Mouse (Mus musculus) CH12.LX (cell line): ENCODE measurements around the gene Gm45208. TPM values are rescaled to one million over a fixed set of nuclear protein-coding genes. Genes with fewer than 3 reads are reported as not detected.

Experiments used
- DNase-seq: peaks from one replicate; pipeline ENCODE4 v3.0.0-alpha.2; 2013; ENCODE audit errors: extremely low read depth
- H3K27ac ChIP-seq: 2 replicates; pipeline ENCODE4 v1.5.1; 2012; ENCODE audit warnings: low read depth, mild to moderate bottlenecking, control low read depth, moderate library complexity; ENCODE audit not compliant: insufficient read depth
- H3K27me3 ChIP-seq: replicated peaks from 2 replicates; pipeline ENCODE3; 2012; ENCODE audit warnings: inconsistent platforms
- H3K36me3 ChIP-seq, 2 experiments: replicated peaks in 1 of 2; 2 replicates each; pipeline versions ENCODE3 to v1.6.1; 2012; ENCODE audit warnings: inconsistent platforms in 1 of 2, low read length in 1 of 2, mild to moderate bottlenecking in 1 of 2, mixed read lengths in 1 of 2, moderate library complexity in 1 of 2; ENCODE audit not compliant: control insufficient read depth in 1 of 2, insufficient read depth in 1 of 2
- H3K4me1 ChIP-seq, 2 experiments: 2 replicates each; pipeline ENCODE4 v1.6.1; 2012; ENCODE audit warnings: inconsistent platforms in 1 of 2, moderate library complexity in 1 of 2; ENCODE audit not compliant: insufficient read depth in 2 of 2, control insufficient read depth in 1 of 2
- H3K4me2 ChIP-seq: 2 replicates; pipeline ENCODE4 v1.6.1; 2012; ENCODE audit warnings: low read depth, mild to moderate bottlenecking, control low read depth; ENCODE audit not compliant: poor library complexity, insufficient read depth, severe bottlenecking
- H3K4me3 ChIP-seq, 3 experiments: fragments of 150-350 bp in 1 of 3; sonication (generic) in 1 of 3; replicated peaks in 1 of 3; 2 replicates each; pipeline versions ENCODE3 to v1.5.1; 2011 to 2012; ENCODE audit warnings: low read depth in 2 of 3, low read length in 2 of 3, mild to moderate bottlenecking in 2 of 3, moderate library complexity in 2 of 3, control low read depth in 1 of 3, improper control_type of control experiment in 1 of 3, inconsistent platforms in 1 of 3, mixed read lengths in 1 of 3; ENCODE audit not compliant: poor library complexity in 1 of 3
- H3K79me2 ChIP-seq: replicated peaks from 2 replicates; pipeline ENCODE4 v1.6.1; 2012; ENCODE audit warnings: mild to moderate bottlenecking, moderate library complexity; ENCODE audit not compliant: control insufficient read depth, poor library complexity, insufficient read depth, severe bottlenecking; ENCODE audit errors: extremely low read depth
- H3K9ac ChIP-seq: 2 replicates; pipeline ENCODE4 v1.6.1; 2012; ENCODE audit warnings: low read depth, mild to moderate bottlenecking, control low read depth, moderate library complexity; ENCODE audit not compliant: insufficient read depth
- H3K9me3 ChIP-seq: replicated peaks from 2 replicates; pipeline ENCODE3; 2012; ENCODE audit warnings: low read length, inconsistent platforms, mixed read lengths
- BHLHE40 ChIP-seq: IDR thresholded peaks from 2 replicates; pipeline ENCODE4 v1.6.1; 2011; ENCODE audit warnings: mild to moderate bottlenecking, low read depth, low read length, improper control_type of control experiment
- CTCF ChIP-seq, 2 experiments: IDR thresholded peaks in 1 of 2; conservative IDR thresholded peaks in 1 of 2; 2 replicates each; pipeline ENCODE4 v1.5.1; 2011 to 2012; ENCODE audit warnings: low read depth in 2 of 2, low read length in 2 of 2, improper control_type of control experiment in 1 of 2, inconsistent platforms in 1 of 2, mild to moderate bottlenecking in 1 of 2, moderate library complexity in 1 of 2
- E2F4 ChIP-seq: IDR thresholded peaks from 2 replicates; pipeline ENCODE4 v1.6.1; 2011; ENCODE audit warnings: low read depth, low read length, improper control_type of control experiment; ENCODE audit not compliant: insufficient replicate concordance
- ELF1 ChIP-seq: IDR thresholded peaks from 2 replicates; pipeline ENCODE4 v1.6.1; 2014; ENCODE audit warnings: low read depth, mild to moderate bottlenecking, inconsistent platforms, low read length, improper control_type of control experiment
- HCFC1 ChIP-seq: IDR thresholded peaks from 2 replicates; pipeline ENCODE4 v1.6.1; 2012; ENCODE audit warnings: low read depth, mild to moderate bottlenecking, inconsistent platforms, low read length, improper control_type of control experiment
- IRF4 ChIP-seq: IDR thresholded peaks from 2 replicates; pipeline ENCODE4 v1.6.1; 2014; ENCODE audit warnings: low read depth, mild to moderate bottlenecking, inconsistent platforms, low read length, improper control_type of control experiment
- JUN ChIP-seq: IDR thresholded peaks from 2 replicates; pipeline ENCODE4 v1.6.1; 2011; ENCODE audit warnings: low read depth, mild to moderate bottlenecking, low read length, improper control_type of control experiment, moderate library complexity; ENCODE audit not compliant: insufficient read depth
- JUND ChIP-seq: conservative IDR thresholded peaks from 2 replicates; pipeline ENCODE4 v1.6.1; 2011; ENCODE audit warnings: low read depth, low read length, improper control_type of control experiment
- KAT2A ChIP-seq: IDR thresholded peaks from 2 replicates; pipeline ENCODE4 v1.6.1; 2012; ENCODE audit warnings: low read length, improper control_type of control experiment, inconsistent platforms; ENCODE audit not compliant: insufficient replicate concordance
- MAFK ChIP-seq: IDR thresholded peaks from 2 replicates; pipeline ENCODE4 v1.6.1; 2011; ENCODE audit warnings: low read length, improper control_type of control experiment; ENCODE audit not compliant: insufficient replicate concordance
- MAX ChIP-seq: IDR thresholded peaks from 2 replicates; pipeline ENCODE4 v1.6.1; 2011; ENCODE audit warnings: low read length, improper control_type of control experiment
- MYC ChIP-seq: IDR thresholded peaks from 2 replicates; pipeline ENCODE4 v1.6.1; 2011; ENCODE audit warnings: low read depth, mild to moderate bottlenecking, improper control_type of control experiment, low read length
- NRF1 ChIP-seq: IDR thresholded peaks from 2 replicates; pipeline ENCODE4 v1.6.1; 2014; ENCODE audit warnings: low read depth, mild to moderate bottlenecking, inconsistent platforms, low read length, improper control_type of control experiment, moderate library complexity
- PAX5 ChIP-seq: IDR thresholded peaks from 2 replicates; pipeline ENCODE4 v1.6.1; 2012; ENCODE audit warnings: low read length, inconsistent platforms, mixed read lengths
- POLR2A ChIP-seq: IDR thresholded peaks from 2 replicates; pipeline ENCODE4 v1.6.1; 2011; ENCODE audit warnings: low read depth, mild to moderate bottlenecking, improper control_type of control experiment, low read length
- SIN3A ChIP-seq: IDR thresholded peaks from 2 replicates; pipeline ENCODE4 v1.6.1; 2012; ENCODE audit warnings: low read length, improper control_type of control experiment, inconsistent platforms
- SMC3 ChIP-seq: IDR thresholded peaks from 2 replicates; pipeline ENCODE4 v1.6.1; 2011; ENCODE audit warnings: low read depth, low read length, improper control_type of control experiment
- TCF12 ChIP-seq: IDR thresholded peaks from 2 replicates; pipeline ENCODE4 v1.6.1; 2014; ENCODE audit warnings: low read depth, mild to moderate bottlenecking, inconsistent platforms, low read length, improper control_type of control experiment
- USF1 ChIP-seq: IDR thresholded peaks from 2 replicates; pipeline ENCODE4 v1.6.1; 2014; ENCODE audit warnings: low read depth, mild to moderate bottlenecking, inconsistent platforms, low read length, improper control_type of control experiment
- USF2 ChIP-seq: conservative IDR thresholded peaks from 2 replicates; pipeline ENCODE4 v1.6.1; 2011; ENCODE audit warnings: low read depth, low read length, improper control_type of control experiment
- ZC3H11A ChIP-seq: IDR thresholded peaks from 2 replicates; pipeline ENCODE4 v1.6.1; 2012; ENCODE audit warnings: low read depth, mild to moderate bottlenecking, inconsistent platforms, low read length, improper control_type of control experiment
- ZKSCAN1 ChIP-seq: IDR thresholded peaks from 2 replicates; pipeline ENCODE4 v1.6.1; 2012; ENCODE audit warnings: low read depth, inconsistent platforms, low read length, improper control_type of control experiment, borderline replicate concordance
- ZNF384 ChIP-seq: IDR thresholded peaks from 2 replicates; pipeline ENCODE4 v1.6.1; 2012; ENCODE audit warnings: low read depth, low read length, improper control_type of control experiment, inconsistent platforms
- dilution Hi-C: fragments of 300-500 bp; cut with MboI; formaldehyde crosslinking; loops from 2 replicates; pipeline ENCODE4 v1.14.3; 2020; ENCODE audit warnings: low sequenced_read_pairs; ENCODE audit not compliant: extremely low pct_unique_long_range_greater_than_20kb, extremely low pct_ligation_motif_present
- in situ Hi-C: fragments of 300-500 bp; cut with MboI; formaldehyde crosslinking; loops from 3 replicates; pipeline ENCODE4 v1.14.3; 2019; ENCODE audit warnings: low sequenced_read_pairs, low pct_ligation_motif_present, low pct_unique_long_range_greater_than_20kb, mixed read lengths
- polyA plus RNA-seq: library from polyadenylated mRNA; unstranded; fragments of >175 nt; gene quantifications from 2 replicates; pipeline ENCODE4 v1.2.1, GENCODE M21; 2012; ENCODE audit warnings: low read depth; ENCODE audit not compliant: insufficient read length
- total RNA-seq, 2 experiments: library from RNA; depleted of rRNA; stranded (reverse); fragments of 300-350 nt in 1 of 2; fragments of >200 nt in 1 of 2; gene quantifications; 2 replicates each; pipeline ENCODE4 v1.2.3; 2012 to 2014

Gene Gm45208
- total and polyA plus RNA-seq, 3 experiments, result 0.47 to 13.0 TPM; not detected in 1

DNA sequence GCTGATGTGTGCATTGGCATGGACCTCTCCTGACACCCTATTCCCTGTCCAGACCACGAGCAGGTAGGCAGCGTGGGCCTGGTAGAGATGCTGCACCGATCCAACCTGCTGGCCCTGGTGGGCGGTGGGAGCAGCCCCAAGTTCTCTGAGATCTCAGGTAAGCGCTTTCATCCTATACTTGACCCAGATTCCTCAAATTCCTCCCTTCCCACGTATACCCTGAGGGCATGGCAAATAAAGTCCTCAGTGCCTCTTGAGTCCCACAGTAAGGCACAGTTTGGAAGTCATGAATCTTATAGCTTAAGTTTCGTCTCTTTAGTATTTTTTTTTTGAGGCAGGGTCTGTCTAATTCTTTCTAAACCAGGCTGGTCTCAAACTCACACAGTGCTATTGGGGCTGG, 2.1 kb downstream of the Gm45208 start:
- Histone ChIP-seq H3K4me2 (no peak overlapping the region), H3K27me3 (no peaks in the 10 kb centered on the region), H3K79me2 (peaks cover 13% of the 10 kb centered on the region), H3K4me1 (peaks cover 9 to 20% of the 10 kb centered on the region in 2 experiments), H3K27ac (no peak overlapping the region), H3K9ac (no peak overlapping the region), H3K36me3 (peaks cover 28 to 41% of the 10 kb centered on the region in 2 experiments), H3K4me3 (no peak overlapping the region), H3K9me3 (no peaks in the 10 kb centered on the region)
- dilution Hi-C loops, result no loop called here
- TF ChIP-seq USF2 (no peak), POLR2A (no peak), SIN3A (no peak), JUN (no peak), CTCF (conservative IDR thresholded peaks at IDR 0.05 in 1 of 2, IDR thresholded peaks at IDR 0.05 in 1 of 2; ENCODE audit: low read depth in 2 of 2, low read length in 2 of 2) (no peak), TCF12 (no peak), MAFK (no peak), KAT2A (no peak), ZKSCAN1 (no peak), SMC3 (no peak), HCFC1 (no peak), ZC3H11A (no peak), ELF1 (no peak), BHLHE40 (no peak)
- in situ Hi-C loops, result no loop called here
- no peak for DNase-seq

DNA sequence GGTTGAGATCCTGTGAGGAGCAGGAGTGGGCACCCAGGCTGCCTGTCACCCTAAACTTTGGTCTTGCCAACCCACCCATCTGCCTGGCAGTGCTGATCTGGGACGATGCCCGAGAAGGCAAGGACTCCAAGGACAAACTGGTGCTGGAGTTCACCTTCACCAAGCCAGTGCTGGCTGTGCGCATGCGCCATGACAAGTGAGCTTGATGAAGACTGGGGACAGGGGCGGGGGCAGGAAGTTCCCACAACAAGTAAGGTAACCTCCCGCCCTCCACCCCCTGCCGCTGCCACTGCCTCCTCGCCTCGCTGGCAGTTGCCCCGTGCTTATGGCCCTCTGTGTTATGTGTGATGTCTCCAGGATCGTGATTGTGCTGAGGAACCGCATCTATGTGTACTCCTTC, 3.8 kb downstream of the Gm45208 start:
- Histone ChIP-seq H3K27me3 (no peaks in the 10 kb centered on the region), H3K9ac (no peak overlapping the region), H3K36me3 (peaks cover 28 to 44% of the 10 kb centered on the region in 2 experiments), H3K4me2 (no peak overlapping the region), H3K79me2 (peaks cover 16% of the 10 kb centered on the region)
- TF ChIP-seq E2F4, result no peak
- no peak for TF ChIP-seq NRF1
- TF ChIP-seq JUND, result no peak
- TF ChIP-seq PAX5, result no peak
- TF ChIP-seq SMC3, result no peak
- TF ChIP-seq USF1, result no peak
- no peak for TF ChIP-seq ZNF384
- no peak for TF ChIP-seq MYC
- TF ChIP-seq TCF12, result no peak
- TF ChIP-seq USF2, result no peak
- no peak for TF ChIP-seq MAX
- no peak for TF ChIP-seq IRF4
- TF ChIP-seq, all 38 proteins: peak for 0
- Histone ChIP-seq H3K4me3 (no peak overlapping the region), H3K9me3 (no peaks in the 10 kb centered on the region), H3K27ac (no peak overlapping the region), H3K4me1 (peaks cover 11 to 21% of the 10 kb centered on the region in 2 experiments; a peak in 3 of 4 replicates)
- DNase-seq, result no peak
- in situ Hi-C loops, result no loop called here
- dilution Hi-C loops, result no loop called here
